Mouse (Mus musculus) liver, embryonic 14.5 days (tissue): ENCODE data around the gene Syt7. TPM values are rescaled to one million over a fixed set of nuclear protein-coding genes. Genes with fewer than 3 reads are reported as not detected.

Experiments
- ATAC-seq: fragments of 200-750 bp; cut with Nextera tagmentation; 2 replicates; pipeline ENCODE4 v1.8.0; 2017; ENCODE audit warnings: moderate number of reproducible peaks, mild to moderate bottlenecking, moderate library complexity; ENCODE audit not compliant: insufficient read depth
- DNase-seq, 3 experiments: peaks; one replicate each; pipeline ENCODE4 v3.0.0-alpha.2; 2012 to 2013; ENCODE audit warnings: low read depth in 3 of 3, low spot score in 3 of 3
- H3K27ac ChIP-seq: fragments of 300-500 bp; sonication (generic); 2 replicates; pipeline ENCODE4 v1.5.1; 2014; ENCODE audit warnings: moderate library complexity, mild to moderate bottlenecking, control low read depth, inconsistent platforms
- H3K27me3 ChIP-seq: fragments of 300-500 bp; sonication (generic); 2 replicates; pipeline ENCODE4 v1.6.1; 2014; ENCODE audit warnings: mild to moderate bottlenecking, low read length, moderate library complexity; ENCODE audit not compliant: control insufficient read depth, insufficient read depth
- H3K36me3 ChIP-seq: fragments of 300-500 bp; sonication (generic); replicated peaks from 2 replicates; pipeline ENCODE4 v1.6.1; 2014; ENCODE audit warnings: low read depth; ENCODE audit not compliant: control insufficient read depth, insufficient read depth
- H3K4me1 ChIP-seq, 2 experiments: fragments of 200-500 bp in 1 of 2; fragments of 300-500 bp in 1 of 2; sonication (generic) in 1 of 2; replicated peaks; 2 replicates each; pipeline ENCODE4 v1.6.1; 2012 to 2014; ENCODE audit warnings: antibody characterized with exemption in 1 of 2, inconsistent platforms in 1 of 2, low read length in 1 of 2; ENCODE audit not compliant: control insufficient read depth in 2 of 2, insufficient read depth in 2 of 2
- H3K4me2 ChIP-seq: fragments of 300-500 bp; sonication (generic); 2 replicates; pipeline ENCODE4 v1.6.1; 2014; ENCODE audit warnings: low read depth, mild to moderate bottlenecking, control low read depth, moderate library complexity
- H3K4me3 ChIP-seq, 2 experiments: fragments of 200-500 bp in 1 of 2; fragments of 300-500 bp in 1 of 2; sonication (generic) in 1 of 2; 2 replicates each; pipeline ENCODE4 v1.5.1; 2012 to 2014; ENCODE audit warnings: low read depth in 2 of 2, low read length in 2 of 2, mild to moderate bottlenecking in 2 of 2, control low read depth in 1 of 2, inconsistent platforms in 1 of 2, moderate library complexity in 1 of 2; ENCODE audit not compliant: insufficient read depth in 1 of 2
- H3K9ac ChIP-seq: fragments of 300-500 bp; sonication (generic); replicated peaks from 2 replicates; pipeline ENCODE4 v1.6.1; 2014; ENCODE audit warnings: mild to moderate bottlenecking, control low read depth, moderate library complexity
- H3K9me3 ChIP-seq: fragments of 300-500 bp; sonication (generic); 2 replicates; pipeline ENCODE4 v1.6.1; 2016; ENCODE audit warnings: low read length, mixed read lengths; ENCODE audit not compliant: control insufficient read depth
- CTCF ChIP-seq: IDR thresholded peaks from 2 replicates; pipeline ENCODE4 v1.5.1; 2016; ENCODE audit warnings: antibody characterized with exemption, low read depth, control low read depth
- EP300 ChIP-seq: IDR thresholded peaks from 2 replicates; pipeline ENCODE4 v1.6.1; 2016; ENCODE audit warnings: antibody characterized with exemption, low read depth
- WGBS: fragments of 180-500 bp; shearing (Covaris S2); extraction: QIAGEN DNeasy Blood & Tissue Kit; methylation state at CpG from one replicate; pipeline ENCODE4 v1.1.7; 2014; ENCODE audit not compliant: insufficient replicate concordance; 5-methylcytosine and 5-hydroxymethylcytosine counted together
- polyA plus RNA-seq, 2 experiments: library from polyadenylated mRNA; depleted of rRNA in 1 of 2; stranded (reverse) in 1 of 2; unstranded in 1 of 2; fragments of >200 nt; fragmentation: Nextera tagmentation in 1 of 2; extraction: Ambion mirVana in 1 of 2; gene quantifications; 2 replicates each; pipeline versions ENCODE4 v1.2.1 to v1.2.3; 2012 to 2014

Gene Syt7
- polyA plus RNA-seq, 2 experiments = 0.04 to 0.37 TPM

- Histone ChIP-seq H3K36me3 (no peaks in the 10 kb centered on the region), H3K4me2 (no peak overlapping the region), H3K9me3 (no peaks in the 10 kb centered on the region), H3K4me1 (no peaks in the 10 kb centered on the region), H3K27me3 (peaks cover 17% of the 10 kb centered on the region), H3K27ac (no peak overlapping the region), H3K4me3 (no peak overlapping the region), H3K9ac (no peak overlapping the region)
- 4% methylated on average over 52 of the region's 53 CpGs for WGBS
- TF ChIP-seq EP300 = no peak
- TF ChIP-seq CTCF = no peak
- no peak for ATAC-seq
- no peak for DNase-seq
Measured at GRCm38 (mm10) chr19:10421986-10422976, 33.4 kb downstream of the Syt7 start.

- ATAC-seq (no peak), DNase-seq (no peak)
- Histone ChIP-seq H3K36me3 (no peaks in the 10 kb centered on the region), H3K27me3 (peaks cover 17% of the 10 kb centered on the region), H3K27ac (no peak overlapping the region), H3K4me1 (no peaks in the 10 kb centered on the region), H3K9me3 (no peaks in the 10 kb centered on the region), H3K9ac (no peak overlapping the region), H3K4me2 (no peak overlapping the region), H3K4me3 (no peak overlapping the region)
- TF ChIP-seq CTCF = no peak
- 35% methylated on average over 1 of the region's 1 CpGs for WGBS
Measured at GRCm38 (mm10) chr19:10424751-10425150, 35.9 kb downstream of the Syt7 start.

- TF ChIP-seq EP300 (no peak), CTCF (no peak)
- WGBS = 36% methylated on average over 13 of the region's 13 CpGs
- Histone ChIP-seq H3K4me2 (no peak overlapping the region), H3K27ac (no peak overlapping the region), H3K4me1 (no peaks in the 10 kb centered on the region), H3K36me3 (no peaks in the 10 kb centered on the region), H3K9ac (no peak overlapping the region), H3K27me3 (peaks cover 17% of the 10 kb centered on the region), H3K9me3 (no peaks in the 10 kb centered on the region), H3K4me3 (no peak overlapping the region)
- DNase-seq = no peak
- no peak for ATAC-seq
Measured at GRCm38 (mm10) chr19:10425484-10426270, 36.8 kb downstream of the Syt7 start.

GRCm38 (mm10) chr19:10426312-10426711 is 37.4 kb downstream of the Syt7 start:
- no peak overlapping the region for H3K27ac ChIP-seq
- H3K4me1 ChIP-seq = peaks cover 0 to 4% of the 10 kb centered on the region in 2 experiments; a peak in 1 of 4 replicates
- ATAC-seq (no peak), DNase-seq (no peak)
- H3K4me2 ChIP-seq = no peak overlapping the region
- 43% methylated on average over 25 of the region's 25 CpGs for WGBS
- no peak overlapping the region for H3K4me3 ChIP-seq
- no peak for TF ChIP-seq EP300
- no peak for TF ChIP-seq CTCF
- H3K27me3 ChIP-seq = peaks cover 17% of the 10 kb centered on the region
- no peaks in the 10 kb centered on the region for H3K9me3 ChIP-seq
- no peak overlapping the region for H3K9ac ChIP-seq
- H3K36me3 ChIP-seq = no peaks in the 10 kb centered on the region

- no peak overlapping the region for H3K27ac ChIP-seq
- no peaks in the 10 kb centered on the region for H3K36me3 ChIP-seq
- no peaks in the 10 kb centered on the region for H3K9me3 ChIP-seq
- no peak overlapping the region for H3K4me3 ChIP-seq
- ATAC-seq (no peak), DNase-seq (no peak)
- peaks cover 0 to 8% of the 10 kb centered on the region in 2 experiments; a peak in 3 of 4 replicates for H3K4me1 ChIP-seq
- peaks cover 16% of the 10 kb centered on the region for H3K27me3 ChIP-seq
- H3K4me2 ChIP-seq = no peak overlapping the region
- no peak overlapping the region for H3K9ac ChIP-seq
- TF ChIP-seq EP300 (no peak), CTCF (no peak)
- WGBS = 37% methylated on average over 6 of the region's 6 CpGs
Measured at GRCm38 (mm10) chr19:10426793-10427192, 37.9 kb downstream of the Syt7 start.
